Mouse (Mus musculus): Measurements from ENCODE around the gene Lamc2. TPM values are rescaled to one million over a fixed set of nuclear protein-coding genes. Genes with fewer than 3 reads are reported as not detected.

Gene Lamc2
- polyA plus RNA-seq, 1 experiment from 2014 or later, result 62.9 TPM

GRCm38 (mm10) chr1:153093172-153093571 lies 93.1 kb downstream of the Lamc2 start:
- ATAC-seq, result no peak
- peaks cover 7% of the 10 kb centered on the region; the same call in 1 of the 2 replicates for H3K4me1 ChIP-seq (ENCODE audit: insufficient read depth, low read depth, low read length)
- no peaks in the 10 kb centered on the region for H3K27me3 ChIP-seq (replicated peaks; ENCODE audit: insufficient read depth, low read length)
- H3K4me2 ChIP-seq (replicated peaks; ENCODE audit: low read depth, low read length), result no peak overlapping the region
- H3K4me3 ChIP-seq (ENCODE audit: low read depth, low read length), result no peak overlapping the region
- peak; percentile 5 for DNase-seq (ENCODE audit: low spot score)
- H3K9me3 ChIP-seq (ENCODE audit: low read length), result no peaks in the 10 kb centered on the region
- WGBS, result 75% methylated on average over 5 of the region's 5 CpGs
- H3K36me3 ChIP-seq (ENCODE audit: insufficient read depth, low read length), result no peaks in the 10 kb centered on the region
- TF ChIP-seq EP300 (IDR thresholded peaks at IDR 0.05) (no peak), CTCF (IDR thresholded peaks at IDR 0.05) (no peak)
- H3K27ac ChIP-seq (ENCODE audit: low read length), result peak overlapping the region; percentile 92
- H3K9ac ChIP-seq (replicated peaks; ENCODE audit: low read depth), result no peak overlapping the region

- Histone ChIP-seq H3K4me2 (replicated peaks; ENCODE audit: low read depth, low read length) (no peak overlapping the region), H3K9me3 (ENCODE audit: low read length) (no peaks in the 10 kb centered on the region), H3K27me3 (replicated peaks; ENCODE audit: insufficient read depth, low read length) (no peaks in the 10 kb centered on the region), H3K9ac (replicated peaks; ENCODE audit: low read depth) (no peak overlapping the region), H3K36me3 (ENCODE audit: insufficient read depth, low read length) (no peaks in the 10 kb centered on the region), H3K27ac (ENCODE audit: low read length) (peak overlapping the region; percentile 92), H3K4me1 (ENCODE audit: insufficient read depth, low read depth, low read length) (peaks cover 7% of the 10 kb centered on the region; the same call in 1 of the 2 replicates), H3K4me3 (ENCODE audit: low read depth, low read length) (no peak overlapping the region)
- DNase-seq (ENCODE audit: low spot score) (peak; percentile 91), ATAC-seq (peak; percentile 74)
- WGBS, result 39% methylated on average over 5 of the region's 5 CpGs
- TF ChIP-seq EP300 (IDR thresholded peaks at IDR 0.05), result 0 out of 2 replicates have a peak, but pooled peaks have one; percentile 5
- TF ChIP-seq CTCF (IDR thresholded peaks at IDR 0.05), result peak; percentile 80
Measured at GRCm38 (mm10) chr1:153092237-153092975, 93.8 kb downstream of the Lamc2 start.

GRCm38 (mm10) chr1:153091438-153092236 lies 94.6 kb downstream of the Lamc2 start:
- TF ChIP-seq CTCF (IDR thresholded peaks at IDR 0.05), result no peak
- TF ChIP-seq EP300 (IDR thresholded peaks at IDR 0.05), result peak; percentile 89
- Histone ChIP-seq H3K4me1 (ENCODE audit: insufficient read depth, low read depth, low read length) (peaks cover 7% of the 10 kb centered on the region; the same call in 1 of the 2 replicates), H3K36me3 (ENCODE audit: insufficient read depth, low read length) (no peaks in the 10 kb centered on the region), H3K27ac (ENCODE audit: low read length) (peak overlapping the region; percentile 92), H3K9me3 (ENCODE audit: low read length) (no peaks in the 10 kb centered on the region), H3K4me3 (ENCODE audit: low read depth, low read length) (no peak overlapping the region), H3K27me3 (replicated peaks; ENCODE audit: insufficient read depth, low read length) (no peaks in the 10 kb centered on the region), H3K4me2 (replicated peaks; ENCODE audit: low read depth, low read length) (no peak overlapping the region), H3K9ac (replicated peaks; ENCODE audit: low read depth) (no peak overlapping the region)
- DNase-seq (ENCODE audit: low spot score), result peak; percentile 93
- peak; percentile 91 for ATAC-seq
- 24% methylated on average over 9 of the region's 9 CpGs for WGBS

GRCm38 (mm10) chr1:153090807-153091206 lies 95.4 kb downstream of the Lamc2 start:
- Histone ChIP-seq H3K27ac (ENCODE audit: low read length) (peak overlapping the region; percentile 92), H3K4me3 (ENCODE audit: low read depth, low read length) (no peak overlapping the region), H3K4me2 (replicated peaks; ENCODE audit: low read depth, low read length) (no peak overlapping the region), H3K9me3 (ENCODE audit: low read length) (no peaks in the 10 kb centered on the region), H3K9ac (replicated peaks; ENCODE audit: low read depth) (no peak overlapping the region), H3K36me3 (ENCODE audit: insufficient read depth, low read length) (no peaks in the 10 kb centered on the region), H3K4me1 (ENCODE audit: insufficient read depth, low read depth, low read length) (peaks cover 7% of the 10 kb centered on the region; the same call in 1 of the 2 replicates), H3K27me3 (replicated peaks; ENCODE audit: insufficient read depth, low read length) (no peaks in the 10 kb centered on the region)
- WGBS, result 56% methylated on average over 4 of the region's 4 CpGs
- peak; percentile 4 for DNase-seq (ENCODE audit: low spot score)
- TF ChIP-seq CTCF (IDR thresholded peaks at IDR 0.05) (no peak), EP300 (IDR thresholded peaks at IDR 0.05) (no peak)
- ATAC-seq, result no peak

- Histone ChIP-seq H3K36me3 (ENCODE audit: insufficient read depth, low read length) (no peaks in the 10 kb centered on the region), H3K9ac (replicated peaks; ENCODE audit: low read depth) (no peak overlapping the region), H3K4me3 (ENCODE audit: low read depth, low read length) (no peak overlapping the region), H3K4me2 (replicated peaks; ENCODE audit: low read depth, low read length) (no peak overlapping the region), H3K27me3 (replicated peaks; ENCODE audit: insufficient read depth, low read length) (no peaks in the 10 kb centered on the region), H3K4me1 (ENCODE audit: insufficient read depth, low read depth, low read length) (peaks cover 7% of the 10 kb centered on the region; the same call in 1 of the 2 replicates), H3K27ac (ENCODE audit: low read length) (no peak overlapping the region), H3K9me3 (ENCODE audit: low read length) (no peaks in the 10 kb centered on the region)
- peak; percentile 4 for DNase-seq (ENCODE audit: low spot score)
- no peak for ATAC-seq
- no peak for TF ChIP-seq CTCF (IDR thresholded peaks at IDR 0.05)
- TF ChIP-seq EP300 (IDR thresholded peaks at IDR 0.05), result no peak
- WGBS, result 80% methylated on average over 2 of the region's 2 CpGs
Measured at GRCm38 (mm10) chr1:153090081-153090480, 96.2 kb downstream of the Lamc2 start.

- no peak for TF ChIP-seq EP300 (IDR thresholded peaks at IDR 0.05)
- TF ChIP-seq CTCF (IDR thresholded peaks at IDR 0.05), result no peak
- no peak overlapping the region for H3K27ac ChIP-seq (ENCODE audit: low read length)
- H3K9me3 ChIP-seq (ENCODE audit: low read length), result no peaks in the 10 kb centered on the region
- H3K27me3 ChIP-seq (replicated peaks; ENCODE audit: insufficient read depth, low read length), result no peaks in the 10 kb centered on the region
- 77% methylated on average over 5 of the region's 5 CpGs for WGBS
- DNase-seq (ENCODE audit: low spot score), result no peak
- no peak overlapping the region for H3K9ac ChIP-seq (replicated peaks; ENCODE audit: low read depth)
- no peak for ATAC-seq
- peaks cover 7% of the 10 kb centered on the region; the same call in 1 of the 2 replicates for H3K4me1 ChIP-seq (ENCODE audit: insufficient read depth, low read depth, low read length)
- H3K4me2 ChIP-seq (replicated peaks; ENCODE audit: low read depth, low read length), result no peak overlapping the region
- H3K4me3 ChIP-seq (ENCODE audit: low read depth, low read length), result no peak overlapping the region
- no peaks in the 10 kb centered on the region for H3K36me3 ChIP-seq (ENCODE audit: insufficient read depth, low read length)
Measured at GRCm38 (mm10) chr1:153087771-153088170, 98.5 kb downstream of the Lamc2 start.
